Mouse (Mus musculus) NIH3T3 (cell line): ENCODE data around the gene Gm5788.
"Not testable (repeated sequence)": the region's sequence is repeated elsewhere in the genome, so short reads cannot be mapped to it uniquely, and the experiment has no call there.

Experiments
- DNase-seq: peaks from one replicate; pipeline ENCODE4 v3.0.0-alpha.2; 2012; ENCODE audit warnings: low read depth

Gene Gm5788

GRCm38 (mm10) chr12:87494421-87494820 is at the start of gene Gm5788:
Gene Gm5788, plus strand, starts transcription at chr12:87494721.
- not testable (repeated sequence) for DNase-seq

DNA sequence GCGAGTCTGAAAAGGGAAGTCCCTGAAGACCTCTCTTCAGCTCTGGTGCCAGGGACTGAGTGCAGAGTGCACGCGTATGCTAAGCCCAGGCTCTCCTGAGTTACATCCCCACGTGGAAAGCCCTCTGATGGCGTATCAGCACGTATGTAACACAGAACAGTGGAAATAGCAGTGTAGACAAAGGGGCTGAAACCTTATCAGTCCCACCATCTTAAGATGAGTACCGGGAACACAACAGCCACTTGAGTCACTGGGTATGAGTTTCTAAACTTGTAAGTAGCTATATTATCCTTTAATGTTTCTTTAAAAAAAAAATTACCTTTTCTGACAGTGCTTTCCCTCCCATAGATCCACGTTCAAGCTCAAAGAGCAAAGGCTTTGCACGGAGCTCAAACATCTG is 45.1 kb upstream of the Gm5788 start:
- DNase-seq: no peak

GRCm38 (mm10) chr12:87464678-87465297 is 29.7 kb upstream of the Gm5788 start:
- no peak for DNase-seq

DNA sequence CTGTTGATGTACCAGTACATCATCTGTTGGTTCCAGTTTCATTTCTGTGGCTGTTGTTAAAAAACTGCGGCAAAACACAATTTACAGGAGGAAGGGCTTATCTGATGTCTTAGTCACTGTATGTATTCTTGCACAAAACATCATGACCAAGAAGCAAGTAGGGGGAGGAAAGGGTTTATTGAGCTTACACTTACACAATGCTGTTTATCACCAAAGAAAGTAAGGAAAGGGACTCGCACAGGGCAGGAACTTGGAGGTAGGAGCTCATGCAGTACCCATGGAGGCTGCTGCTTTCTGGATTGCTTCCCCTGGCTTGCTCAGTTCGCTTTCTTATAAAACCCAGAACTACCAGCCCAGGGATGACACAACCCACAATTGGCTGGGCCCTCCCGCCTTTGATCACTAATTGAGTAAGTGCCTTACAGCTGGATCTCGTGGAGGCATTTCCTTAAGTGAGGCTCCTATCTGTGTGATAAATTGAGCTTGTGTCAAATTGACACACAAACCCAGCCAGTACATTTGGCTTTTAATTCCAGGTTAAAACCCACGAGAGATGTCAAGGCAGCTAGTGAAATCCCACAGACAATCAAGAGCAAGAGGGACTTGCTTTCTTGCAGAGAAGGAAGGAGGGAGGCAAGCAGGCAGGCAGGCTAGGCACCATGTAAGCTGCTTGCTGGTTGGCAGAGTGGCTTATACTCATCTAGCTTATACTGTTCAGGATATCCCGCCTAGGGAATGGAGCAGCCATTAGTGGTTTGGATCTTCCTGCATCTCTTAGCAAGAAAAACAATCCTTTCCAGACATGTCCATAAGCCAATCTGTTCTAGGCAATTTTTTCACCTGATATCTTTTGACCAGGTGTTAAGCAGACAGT is 24.0 kb upstream of the Gm5788 start:
- peak; percentile 17 for DNase-seq

GRCm38 (mm10) chr12:87471421-87471963 is 23.0 kb upstream of the Gm5788 start:
- peak; percentile 61 for DNase-seq

DNA sequence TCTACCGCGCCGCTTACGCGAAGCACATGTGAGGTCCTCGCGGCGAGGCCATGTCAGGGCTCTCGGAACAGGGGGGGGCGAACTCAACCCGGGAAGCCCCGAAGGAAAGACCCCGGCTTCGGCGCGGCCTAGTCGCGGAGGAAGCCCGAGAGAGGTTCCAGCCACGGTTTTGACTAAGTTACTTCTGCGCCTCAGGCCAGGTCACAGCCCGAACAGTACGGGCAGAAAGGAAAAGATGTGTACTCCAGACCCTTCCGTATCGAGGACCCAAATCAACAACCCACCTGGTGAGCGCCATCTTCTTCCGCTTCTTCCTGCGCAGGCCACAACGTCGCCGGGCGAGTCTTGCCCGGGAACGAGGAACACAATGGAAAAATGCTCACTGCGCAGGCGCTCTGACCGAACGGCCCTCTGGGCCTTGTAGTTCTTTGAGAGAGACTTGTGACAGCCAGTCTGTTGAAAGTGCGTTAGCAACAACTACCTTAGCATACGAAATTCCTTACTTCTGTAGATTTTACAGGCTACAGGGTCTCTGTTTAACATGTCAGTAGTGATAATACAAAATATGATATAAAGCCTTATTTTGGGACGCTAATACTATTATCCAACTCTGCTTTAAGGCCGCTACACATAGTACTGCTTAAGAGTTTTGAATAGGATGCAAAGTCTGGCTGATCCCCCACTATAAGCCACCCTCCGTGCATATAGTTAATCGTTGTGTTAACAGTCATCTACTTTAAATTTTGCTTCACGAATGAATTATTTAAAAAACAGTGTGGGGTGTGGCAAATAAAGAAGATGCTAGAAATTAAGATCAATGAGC is 22.3 kb upstream of the Gm5788 start, which contains the start of gene Snw1:
Gene Snw1 (minus strand): TSS at position 311 of the 823 bp plus-strand sequence.
- DNase-seq: peak; percentile 98

GRCm38 (mm10) chr12:87474756-87475155 is 19.8 kb upstream of the Gm5788 start:
- no peak for DNase-seq

DNA sequence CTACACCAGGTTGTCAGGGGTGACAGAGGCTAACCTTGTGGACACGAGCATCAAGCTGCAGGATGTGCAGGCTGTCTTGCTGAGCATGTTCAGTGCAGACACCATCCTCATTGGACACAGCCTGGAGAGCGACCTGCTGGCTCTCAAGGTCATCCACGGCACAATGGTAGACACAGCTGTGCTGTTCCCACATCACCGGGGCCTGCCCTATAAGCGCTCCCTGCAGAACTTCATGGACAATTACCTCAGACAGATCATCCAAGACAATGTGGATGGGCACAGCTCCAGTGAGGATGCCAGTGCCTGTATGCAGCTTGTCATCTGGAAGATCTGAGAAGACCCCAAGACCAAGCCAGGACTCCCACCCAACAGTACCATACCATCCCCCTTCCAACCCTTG is 12.0 kb upstream of the Gm5788 start:
- not testable (repeated sequence) for DNase-seq

- not testable (repeated sequence) for DNase-seq
Observed at GRCm38 (mm10) chr12:87488683-87489082, 5.8 kb upstream of the Gm5788 start.

- not testable (repeated sequence) for DNase-seq
Observed at GRCm38 (mm10) chr12:87514016-87514415, 19.5 kb downstream of the Gm5788 start, which contains the start of gene Gm8300. Gene Gm8300, plus strand, starts transcription at chr12:87514316.

GRCm38 (mm10) chr12:87519616-87520015 is 25.1 kb downstream of the Gm5788 start:
- not testable (repeated sequence) for DNase-seq

GRCm38 (mm10) chr12:87543927-87544326 is 49.4 kb downstream of the Gm5788 start:
- DNase-seq: no peak
